Mouse (Mus musculus): Measurements from ENCODE around the gene Ehf.

GRCm38 (mm10) chr2:103298711-103299463 is 4.2 kb downstream of the Ehf start:
- TF ChIP-seq CTCF (IDR thresholded peaks at IDR 0.05; ENCODE audit: low read depth) (no peak), EP300 (IDR thresholded peaks at IDR 0.05; ENCODE audit: low read depth) (no peak)

Measured in heart, postnatal 0 days (tissue).